Mouse (Mus musculus) CH12.LX (cell line): Measurements from ENCODE around the gene Itpr2.

Source experiments
- CTCF ChIP-seq, 2 experiments: IDR thresholded peaks in 1 of 2; conservative IDR thresholded peaks in 1 of 2; 2 replicates each; pipeline ENCODE4 v1.5.1; 2011 to 2012; ENCODE audit warnings: low read depth in 2 of 2, low read length in 2 of 2, improper control_type of control experiment in 1 of 2, inconsistent platforms in 1 of 2, mild to moderate bottlenecking in 1 of 2, moderate library complexity in 1 of 2
- ELF1 ChIP-seq: IDR thresholded peaks from 2 replicates; pipeline ENCODE4 v1.6.1; 2014; ENCODE audit warnings: low read depth, mild to moderate bottlenecking, inconsistent platforms, low read length, improper control_type of control experiment
- EP300 ChIP-seq: IDR thresholded peaks from 2 replicates; pipeline ENCODE4 v1.6.1; 2011; ENCODE audit warnings: low read length, improper control_type of control experiment
- POLR2A ChIP-seq: IDR thresholded peaks from 2 replicates; pipeline ENCODE4 v1.6.1; 2011; ENCODE audit warnings: low read depth, mild to moderate bottlenecking, improper control_type of control experiment, low read length
- POLR2AphosphoS2 ChIP-seq: IDR thresholded peaks from 2 replicates; pipeline ENCODE4 v1.6.1; 2011; ENCODE audit warnings: low read depth, low read length, improper control_type of control experiment
- USF1 ChIP-seq: IDR thresholded peaks from 2 replicates; pipeline ENCODE4 v1.6.1; 2014; ENCODE audit warnings: low read depth, mild to moderate bottlenecking, inconsistent platforms, low read length, improper control_type of control experiment

- TF ChIP-seq POLR2AphosphoS2: no peak
- TF ChIP-seq POLR2A: no peak
- no peak for TF ChIP-seq ELF1
- TF ChIP-seq USF1: no peak
- TF ChIP-seq EP300: no peak
- no peak for TF ChIP-seq CTCF (conservative IDR thresholded peaks at IDR 0.05 in 1 of 2, IDR thresholded peaks at IDR 0.05 in 1 of 2; ENCODE audit: low read depth in 2 of 2, low read length in 2 of 2)
Observed at GRCm38 (mm10) chr6:146184771-146185170, 317.3 kb downstream of the Itpr2 start.
